24 mouse cellular contexts compared by ENCODE assay signal in genomic region chr15:96366176-96366963, GRCm38 (mm10).
DNase-seq lines count a peak whose midpoint lies in the region; ATAC-seq lines count a peak whose summit lies in the region.
"Had no signal": no experiment of that assay in that cellular context is flagged by ENCODE, and none has a peak within 500 bp of the region (broad histone marks: within the 10 kb centered on the region; RNA-seq: fewer than 3 reads in every experiment).

No protein-coding gene starts in this region.

- H3K36me3 ChIP-seq in forebrain, embryonic 13.5 days (ENCODE audit: poor library complexity, severe bottlenecking) = peaks cover 85% of the 10 kb centered on the region
- H3K36me3 ChIP-seq in forebrain, embryonic 11.5 days (ENCODE audit: control insufficient read depth, insufficient read depth, low read length) = peaks cover 15% of the 10 kb centered on the region; the same call in 1 of the 2 replicates

- WGBS in forebrain, embryonic 13.5 days = 86% methylated on average over 11 of the region's 11 CpGs
- WGBS in forebrain, embryonic 11.5 days = 91% methylated on average over 11 of the region's 11 CpGs

- H3K27me3 ChIP-seq in forebrain, embryonic 13.5 days = no peaks in the 10 kb centered on the region
- no peaks in the 10 kb centered on the region for H3K27me3 ChIP-seq in forebrain, embryonic 11.5 days (ENCODE audit: control insufficient read depth, insufficient read depth, low read length)
- H3K27me3 ChIP-seq: embryonic facial prominence, embryonic 15.5 days; heart, embryonic 12.5 days; hindbrain, embryonic 12.5 days had no signal

- H3K4me1 ChIP-seq in forebrain, embryonic 13.5 days = 0 out of 2 replicates have a peak, but pooled peaks cover 3% of the 10 kb centered on the region
- H3K4me1 ChIP-seq in forebrain, embryonic 11.5 days (replicated peaks; ENCODE audit: control insufficient read depth, insufficient read depth, low read length) = no peaks in the 10 kb centered on the region
- H3K4me1 ChIP-seq: embryonic facial prominence, embryonic 15.5 days; forebrain, embryonic 10.5 days; heart, embryonic 12.5 days; hindbrain, embryonic 12.5 days had no signal

- no peak overlapping the region for H3K4me3 ChIP-seq in forebrain, embryonic 13.5 days
- H3K4me3 ChIP-seq in forebrain, embryonic 11.5 days (ENCODE audit: low read depth, low read length) = no peak overlapping the region
- H3K4me3 ChIP-seq: embryonic facial prominence, embryonic 15.5 days; erythroblast, embryonic 14.5 days; forebrain, embryonic 10.5 days; heart, embryonic 12.5 days; hindbrain, embryonic 12.5 days had no signal

- H3K9ac ChIP-seq in forebrain, embryonic 13.5 days = 0 out of 2 replicates have a peak overlapping the region, but pooled peaks have one; percentile 30
- no peak overlapping the region for H3K9ac ChIP-seq in forebrain, embryonic 11.5 days (ENCODE audit: low read length)
- H3K9ac ChIP-seq: embryonic facial prominence, embryonic 15.5 days; heart, embryonic 12.5 days; hindbrain, embryonic 12.5 days had no signal

- no peaks in the 10 kb centered on the region for H3K9me3 ChIP-seq in forebrain, embryonic 13.5 days (replicated peaks)
- H3K9me3 ChIP-seq in forebrain, embryonic 11.5 days (ENCODE audit: control insufficient read depth, low read length) = no peaks in the 10 kb centered on the region
- H3K9me3 ChIP-seq: embryonic facial prominence, embryonic 15.5 days; forebrain, embryonic 10.5 days; G1E; heart, embryonic 12.5 days; hindbrain, embryonic 12.5 days had no signal

- H3K27ac ChIP-seq in forebrain, embryonic 13.5 days = no peak overlapping the region
- no peak overlapping the region for H3K27ac ChIP-seq in forebrain, embryonic 11.5 days (ENCODE audit: low read depth, low read length)
- H3K27ac ChIP-seq: embryonic facial prominence, embryonic 15.5 days; forebrain, embryonic 10.5 days; hindbrain, embryonic 12.5 days had no signal

- no peak for DNase-seq in forebrain, embryonic 11.5 days (ENCODE audit: low spot score)
- DNase-seq in 3T3-L1 (ENCODE audit: low read depth, low spot score) = peak; percentile 40
- DNase-seq in Muller cell, postnatal 12 days (ENCODE audit: inconsistent ontology term) = peak; percentile 14
- peak; percentile 23 for DNase-seq in adrenal gland, postnatal 14 days
- no peak for DNase-seq in layer of hippocampus, postnatal 10 days (ENCODE audit: low spot score in 2 of 2)
- no peak for DNase-seq in right cerebral cortex, postnatal 25 days
- DNase-seq: B cell, adult 2 months; cerebellum, adult 2 months; embryo, embryonic 11 days; gastrocnemius, postnatal 14 days; heart, postnatal 4 days; kidney, adult 8-10 months had no signal

- no peak for ATAC-seq in forebrain, embryonic 13.5 days
- ATAC-seq in forebrain, embryonic 11.5 days (replicated peaks; ENCODE audit: low FRiP score) = no peak
- ATAC-seq: CD4-positive, CD25-positive, alpha-beta regulatory T cell, adult 4 months; forebrain, embryonic 16.5 days; hindbrain, embryonic 16.5 days; inflammation-experienced regulatory T-cells, adult 6 months; intestine, postnatal 0 days had no signal

- no peak overlapping the region for H3K4me2 ChIP-seq in forebrain, embryonic 13.5 days
- no peak overlapping the region for H3K4me2 ChIP-seq in forebrain, embryonic 11.5 days (ENCODE audit: low read depth, low read length, severe bottlenecking)
- H3K4me2 ChIP-seq: embryonic facial prominence, embryonic 15.5 days; heart, embryonic 12.5 days; hindbrain, embryonic 12.5 days had no signal

Comparison
In these comparisons a context has a peak if more than half of its experiments do, and no peak if none do; other contexts are left out.
1. DNase-seq: peak in 3T3-L1 (single experiment), Muller cell, postnatal 12 days (single experiment) and adrenal gland, postnatal 14 days (single experiment); none in forebrain, embryonic 11.5 days (single experiment), layer of hippocampus, postnatal 10 days (0 of 2) and right cerebral cortex, postnatal 25 days (single experiment).